Mouse (Mus musculus): ENCODE measurements around the gene Tpbpb.

DNA sequence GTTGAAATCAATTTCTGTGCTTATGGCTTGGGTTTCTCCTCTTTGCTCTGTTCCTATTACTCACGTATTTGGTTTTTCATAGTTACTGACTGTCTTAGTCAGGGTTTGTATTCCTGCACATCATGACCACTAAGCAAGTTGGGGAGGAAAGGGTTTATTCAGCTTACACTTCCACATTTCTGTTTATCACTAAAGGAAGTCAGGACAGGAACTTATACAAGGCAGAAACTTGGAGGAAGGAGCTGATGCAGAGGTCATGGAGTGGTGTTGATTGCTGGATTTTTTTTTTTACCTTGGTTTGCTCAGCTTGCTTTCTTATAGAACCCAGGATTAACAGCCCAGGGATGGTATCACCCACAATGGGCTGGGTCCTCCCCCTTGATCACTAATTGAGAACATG is 12.4 kb downstream of the Tpbpb start:
- TF ChIP-seq NELFE (IDR thresholded peaks at IDR 0.05; ENCODE audit: low read depth, low read length) (no peak), ELF1 (IDR thresholded peaks at IDR 0.05; ENCODE audit: low read depth, low read length) (no peak), CTCF (conservative IDR thresholded peaks at IDR 0.05 in 1 of 2, IDR thresholded peaks at IDR 0.05 in 1 of 2; ENCODE audit: low read depth in 2 of 2, low read length in 2 of 2) (no peak)

Data from CH12.LX (cell line).